Mouse (Mus musculus) granulocyte monocyte progenitor cell, adult 5-6 weeks (primary cell): ENCODE data around the gene Cux1. TPM values are rescaled to one million over a fixed set of nuclear protein-coding genes. Genes with fewer than 3 reads are reported as not detected.

Source experiments
- ATAC-seq: replicated peaks from 2 replicates; pipeline ENCODE4 v1.8.0; 2016; ENCODE audit warnings: mild to moderate bottlenecking, moderate TSS enrichment, inconsistent platforms; ENCODE audit not compliant: poor library complexity, severe bottlenecking
- total RNA-seq, 2 experiments: library from RNA; stranded (forward) in 1 of 2; stranded (reverse) in 1 of 2; fragments of 200-712, 200-1000 nt in 1 of 2; fragments of >200 nt in 1 of 2; fragmentation: Nextera tagmentation in 1 of 2; gene quantifications; 2 replicates each; pipeline ENCODE4 v1.2.3; 2014 to 2017

The Cux1 gene
- total RNA-seq, 2 experiments from 2014 or later: 94.1 to 109 TPM

GRCm38 (mm10) chr5:136568026-136568765, 906 bp upstream of the Cux1 start:
- ATAC-seq: no peak; the same call in 1 of the 2 replicates

- peak; percentile 2; the same call in 1 of the 2 replicates for ATAC-seq
Observed at GRCm38 (mm10) chr5:136566812-136567175, 496 bp downstream of the Cux1 start.

GRCm38 (mm10) chr5:136566001-136566811, 1.1 kb downstream of the Cux1 start:
- ATAC-seq: 0 out of 2 replicates have a peak, but pooled peaks have one; percentile 7

GRCm38 (mm10) chr5:136565311-136565811, 1.9 kb downstream of the Cux1 start:
- peak; percentile 9; the same call in 1 of the 2 replicates for ATAC-seq

GRCm38 (mm10) chr5:136564613-136565299, 2.5 kb downstream of the Cux1 start:
- no peak for ATAC-seq

GRCm38 (mm10) chr5:136563996-136564395, 3.3 kb downstream of the Cux1 start:
- ATAC-seq: no peak

- ATAC-seq: no peak
Observed at GRCm38 (mm10) chr5:136563104-136563503, 4.2 kb downstream of the Cux1 start.

GRCm38 (mm10) chr5:136562212-136562611, 5.1 kb downstream of the Cux1 start:
- ATAC-seq: no peak

GRCm38 (mm10) chr5:136561641-136562040, 5.6 kb downstream of the Cux1 start:
- ATAC-seq: no peak

GRCm38 (mm10) chr5:136560656-136561055, 6.6 kb downstream of the Cux1 start:
- ATAC-seq: no peak

GRCm38 (mm10) chr5:136557446-136557845, 9.8 kb downstream of the Cux1 start:
- peak; percentile 40 for ATAC-seq

- ATAC-seq: no peak
Observed at GRCm38 (mm10) chr5:136556328-136557262, 10.7 kb downstream of the Cux1 start.

- peak; percentile 65 for ATAC-seq
Observed at GRCm38 (mm10) chr5:136555703-136556102, 11.6 kb downstream of the Cux1 start.

- ATAC-seq: 0 out of 2 replicates have a peak, but pooled peaks have one; percentile 18
Observed at GRCm38 (mm10) chr5:136552832-136553231, 14.5 kb downstream of the Cux1 start.

- no peak for ATAC-seq
Observed at GRCm38 (mm10) chr5:136552093-136552492, 15.2 kb downstream of the Cux1 start.

GRCm38 (mm10) chr5:136551571-136551970, 15.7 kb downstream of the Cux1 start:
- no peak for ATAC-seq

- ATAC-seq: no peak
Observed at GRCm38 (mm10) chr5:136550726-136551125, 16.6 kb downstream of the Cux1 start.

GRCm38 (mm10) chr5:136548776-136549175, 18.5 kb downstream of the Cux1 start:
- ATAC-seq: no peak

- no peak for ATAC-seq
Observed at GRCm38 (mm10) chr5:136545061-136545460, 22.2 kb downstream of the Cux1 start.
